Mouse (Mus musculus): ENCODE data around the gene Eps15l1.

DNA sequence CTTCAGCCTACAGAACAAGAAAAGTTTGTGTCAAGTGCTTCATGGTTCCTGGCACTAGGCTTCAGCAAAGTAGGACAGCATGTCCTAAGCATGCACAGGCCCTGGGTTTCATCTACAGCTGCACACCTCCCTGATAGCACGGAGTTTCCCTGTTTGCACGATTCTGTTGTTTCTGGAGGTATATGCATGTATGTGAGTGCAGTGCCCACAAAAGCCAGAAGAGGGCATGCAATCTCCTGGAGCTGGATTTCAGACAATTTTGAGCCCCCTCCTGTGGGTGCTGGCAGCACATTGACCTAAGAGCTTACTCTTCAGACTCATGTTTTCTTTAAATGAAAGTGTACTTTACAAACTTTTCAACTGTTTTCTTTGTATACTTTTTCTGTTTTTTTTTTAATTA, 32.6 kb upstream of the Eps15l1 start:
- TF ChIP-seq GATA1 (IDR thresholded peaks at IDR 0.05; ENCODE audit: borderline replicate concordance, low read length) (no peak), FLI1 (IDR thresholded peaks at IDR 0.05; ENCODE audit: low read length) (no peak)

Data from megakaryocyte, embryonic 14.5 days (primary cell).